16 mouse cellular contexts compared by ENCODE assay signal in the genomic region with DNA sequence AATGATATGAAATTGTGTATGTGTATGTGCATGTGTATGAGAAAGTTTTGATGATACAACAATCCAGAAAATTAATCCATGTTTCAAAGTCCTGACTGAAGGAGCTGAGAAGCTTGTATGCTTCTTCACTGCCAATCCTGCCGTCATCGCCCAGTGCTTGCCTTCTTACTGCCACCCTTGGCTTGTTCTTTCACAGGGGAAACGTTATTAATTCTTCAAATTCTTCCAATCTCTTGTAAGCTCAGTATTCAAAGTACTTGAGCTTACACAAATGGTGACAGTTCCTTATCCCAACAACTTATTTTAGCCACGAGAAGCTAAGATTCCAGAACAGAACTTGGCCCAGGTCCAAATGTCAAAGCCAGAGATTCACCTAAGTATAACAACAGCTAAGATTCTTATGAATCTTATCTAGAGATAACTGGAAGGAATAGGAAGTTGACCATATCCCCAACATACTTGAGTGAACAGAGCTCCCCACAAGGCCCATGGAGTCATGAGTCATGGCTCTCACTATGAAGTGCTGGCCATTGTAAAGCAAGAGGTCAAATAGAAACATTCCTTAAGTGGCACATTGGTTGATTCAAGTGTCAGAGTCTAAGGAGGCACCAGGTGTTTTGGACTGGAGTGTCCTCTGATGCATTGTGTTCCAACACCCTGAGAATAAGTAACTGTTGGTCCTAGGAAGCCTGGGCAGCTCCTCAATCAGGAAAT.
"Had no signal": no experiment of that assay in that cellular context is flagged by ENCODE, and none has a peak within 500 bp of the region (broad histone marks: within the 10 kb centered on the region; RNA-seq: fewer than 3 reads in every experiment).

No protein-coding gene starts in this region.

- H3K36me3 ChIP-seq: limb, embryonic 10.5 days; limb, embryonic 13.5 days; liver, embryonic 12.5 days; liver, embryonic 15.5 days; lung, embryonic 15.5 days had no signal

- H3K9ac ChIP-seq: limb, embryonic 13.5 days; liver, embryonic 12.5 days; liver, embryonic 15.5 days; lung, embryonic 15.5 days had no signal

- H3K27ac ChIP-seq: limb, embryonic 10.5 days; limb, embryonic 13.5 days; liver, embryonic 12.5 days; liver, embryonic 15.5 days; lung, embryonic 15.5 days had no signal

- ATAC-seq: inflammation-experienced regulatory T-cells, adult 6 months; intestine, embryonic 16.5 days; liver, embryonic 12.5 days had no signal

- H3K4me2 ChIP-seq: limb, embryonic 13.5 days; liver, embryonic 12.5 days; liver, embryonic 15.5 days; lung, embryonic 15.5 days; midbrain, embryonic 11.5 days had no signal

- H3K9me3 ChIP-seq: limb, embryonic 10.5 days; limb, embryonic 13.5 days; liver, embryonic 12.5 days; liver, embryonic 15.5 days; lung, embryonic 15.5 days had no signal

- H3K4me3 ChIP-seq: limb, embryonic 10.5 days; limb, embryonic 13.5 days; liver, embryonic 12.5 days; liver, embryonic 15.5 days; lung, embryonic 15.5 days had no signal

- H3K27me3 ChIP-seq: limb, embryonic 13.5 days; liver, embryonic 12.5 days; liver, embryonic 15.5 days; lung, embryonic 15.5 days had no signal

- H3K4me1 ChIP-seq: limb, embryonic 10.5 days; limb, embryonic 13.5 days; liver, embryonic 12.5 days; liver, embryonic 15.5 days had no signal

- DNase-seq: kidney, adult 18-20 months; kidney, adult 9 months; kidney, postnatal 14 days; kidney, postnatal 4 days; liver; midbrain, embryonic 14.5 days; thymus, adult 18-20 months; thymus, postnatal 36 days had no signal
